Mouse (Mus musculus): ENCODE measurements around the gene Atp8a1.

Atp8a1 gene

DNA sequence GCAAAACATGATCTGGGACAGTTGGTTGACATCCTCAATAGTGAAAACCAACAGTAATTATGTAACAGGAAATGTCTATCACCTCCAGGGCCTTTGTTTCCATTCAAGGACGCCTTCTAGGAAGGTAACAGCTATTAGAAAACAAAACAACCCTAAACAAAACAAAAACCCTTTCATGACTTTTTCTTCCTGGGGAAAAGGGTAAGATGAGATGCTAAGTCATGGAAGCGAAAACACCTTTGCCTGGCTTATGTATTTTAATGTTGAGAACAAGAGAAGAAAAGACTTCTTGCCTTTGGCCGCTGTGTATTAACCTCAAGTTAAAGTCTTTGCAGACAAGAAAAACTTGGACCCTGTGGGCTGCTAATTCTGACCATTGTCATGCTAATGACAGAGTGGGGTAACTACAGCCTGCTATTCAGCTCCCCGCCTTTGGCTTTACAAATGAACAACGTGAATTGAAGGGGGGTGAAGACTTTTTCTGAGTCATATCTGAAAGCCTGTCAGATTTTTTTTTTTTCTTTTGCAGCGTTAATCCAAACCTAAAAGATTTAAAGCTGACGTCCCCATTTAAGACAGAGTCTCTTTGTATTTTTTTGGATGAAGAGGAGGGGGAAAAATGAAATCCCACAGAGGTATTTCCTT lies 214.0 kb downstream of the Atp8a1 start:
- DNase-seq (ENCODE audit: low read depth, low spot score) = no peak

DNA sequence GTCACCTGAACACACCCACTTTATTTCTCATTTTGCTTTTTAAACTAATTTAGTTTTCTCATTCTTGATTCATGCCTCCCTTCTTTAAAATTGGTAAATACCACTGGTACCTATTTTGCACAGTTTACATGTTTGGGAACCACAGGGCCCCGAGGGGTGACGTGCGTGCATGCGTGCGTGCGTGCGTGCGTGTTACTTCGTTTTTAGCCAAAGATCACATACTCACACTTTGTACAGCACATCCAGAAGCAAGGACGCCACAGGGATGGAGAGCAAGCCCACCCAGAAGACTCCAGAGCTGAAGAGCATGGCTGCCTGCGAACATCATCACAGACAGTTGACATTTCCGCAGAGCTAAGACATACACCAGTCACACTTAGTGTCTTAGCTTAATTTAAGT lies 216.0 kb downstream of the Atp8a1 start:
- DNase-seq (ENCODE audit: low read depth, low spot score) = no peak

DNA sequence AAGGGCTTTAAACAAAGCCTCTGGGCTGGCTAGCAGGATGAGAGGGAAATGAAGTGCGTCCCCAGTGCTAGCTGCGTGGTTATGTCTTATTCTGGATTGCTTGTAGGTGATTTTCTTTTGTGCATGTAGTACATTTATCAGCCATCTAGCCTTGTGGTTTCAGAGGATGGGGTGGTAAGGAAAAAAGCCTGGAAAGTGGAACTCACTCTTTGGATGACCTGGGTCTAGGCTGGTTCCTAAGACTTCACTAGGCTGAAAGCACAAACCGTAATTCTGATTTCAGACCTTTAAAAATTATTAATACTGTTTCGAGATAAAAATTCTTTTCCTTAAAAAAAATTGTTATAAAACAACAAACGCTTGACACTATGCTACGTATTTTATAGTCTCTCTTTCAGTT lies 217.4 kb downstream of the Atp8a1 start:
- no peak for DNase-seq (ENCODE audit: low read depth, low spot score)

DNA sequence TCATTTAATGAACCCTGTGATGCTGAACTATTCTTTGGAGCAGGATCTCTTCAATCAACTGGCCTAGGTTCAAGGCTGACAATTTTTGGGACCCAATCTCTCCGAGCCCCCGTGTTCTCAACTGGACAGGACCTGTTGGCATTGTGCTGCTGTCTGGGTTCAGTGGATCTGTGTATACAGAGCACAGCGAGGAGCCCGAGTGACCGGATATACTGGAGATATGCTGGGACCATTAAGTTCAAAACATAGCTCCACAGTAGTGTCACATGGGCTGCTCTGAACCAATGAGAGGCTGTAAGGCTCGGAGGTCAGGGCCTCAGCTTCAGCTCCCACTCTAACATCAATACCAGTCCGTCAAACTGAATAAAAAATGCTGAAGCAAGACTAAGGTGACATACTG lies 217.8 kb downstream of the Atp8a1 start:
- DNase-seq (ENCODE audit: low read depth, low spot score) = no peak

DNA sequence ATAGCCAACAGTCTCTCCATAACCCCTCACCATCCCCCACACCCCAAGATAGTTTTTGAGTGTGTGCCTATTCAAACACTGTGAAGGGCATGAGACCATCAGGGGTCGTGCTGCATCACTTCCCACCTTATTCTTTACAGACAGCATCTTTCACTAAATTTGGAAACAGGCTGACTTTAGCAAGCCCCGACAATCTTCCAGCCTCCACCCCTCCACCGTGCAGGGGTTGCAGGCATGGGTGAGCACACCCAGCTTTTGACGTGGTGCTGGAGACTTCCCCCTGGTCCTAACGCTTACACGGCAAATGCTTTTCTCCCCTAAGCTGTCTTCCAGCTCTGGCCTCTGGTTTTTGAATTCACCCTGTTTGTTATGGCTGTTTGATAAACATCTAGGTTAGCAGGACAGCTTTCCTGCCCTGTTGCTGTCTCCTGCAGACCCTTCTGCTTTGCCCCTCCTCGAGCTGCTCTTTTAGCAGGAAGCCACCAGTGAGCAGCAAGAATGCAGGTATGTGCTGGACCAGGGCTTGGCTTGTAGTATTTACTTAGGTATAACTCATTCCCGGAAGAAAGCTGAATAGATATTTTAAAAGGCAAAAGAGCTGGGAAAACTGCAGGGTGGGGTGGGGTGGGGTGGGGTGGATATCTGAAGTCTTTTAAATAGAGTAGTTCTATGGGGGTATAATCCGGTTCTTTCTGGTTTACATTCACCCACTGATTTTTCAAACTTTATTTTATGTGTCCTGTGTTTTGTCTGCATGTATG lies 218.9 kb downstream of the Atp8a1 start:
- DNase-seq (ENCODE audit: low read depth, low spot score) = no peak

DNA sequence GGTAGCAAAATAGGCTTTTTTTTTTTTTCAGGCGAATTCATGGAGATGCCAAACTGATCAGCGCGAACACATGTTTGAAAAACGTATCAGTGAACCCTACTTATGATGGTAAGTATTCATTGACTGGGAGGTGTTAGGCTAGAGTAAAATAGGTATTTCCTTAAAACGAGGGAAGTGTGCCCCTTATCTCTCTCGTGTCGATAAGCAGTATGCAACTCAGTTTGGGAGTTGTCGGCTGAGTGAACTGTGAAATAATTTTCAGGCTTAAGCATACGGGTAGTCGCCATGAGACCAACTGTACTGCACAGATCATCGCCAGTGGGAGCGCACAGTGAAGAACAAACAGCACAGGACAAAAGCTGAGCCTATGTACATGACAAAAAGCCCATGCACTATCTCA lies 226.0 kb downstream of the Atp8a1 start:
- DNase-seq (ENCODE audit: low read depth, low spot score) = no peak

DNA sequence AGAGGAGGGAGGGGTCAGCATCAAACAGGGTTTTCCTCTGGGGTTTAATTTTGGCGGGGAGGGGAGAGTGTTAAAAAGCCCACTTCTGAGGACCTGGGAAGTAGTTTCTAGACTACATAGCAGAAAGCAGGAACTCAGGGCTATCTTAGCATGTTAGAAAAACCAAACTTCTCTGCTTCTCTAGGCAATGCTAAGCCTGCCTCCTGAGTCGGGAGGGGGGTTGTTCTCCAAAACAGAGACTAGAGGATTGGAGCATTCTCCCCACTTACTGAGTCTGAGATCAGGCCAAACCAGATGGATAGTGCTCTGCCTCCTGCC lies 237.8 kb downstream of the Atp8a1 start:
- DNase-seq (ENCODE audit: low read depth, low spot score) = no peak

DNA sequence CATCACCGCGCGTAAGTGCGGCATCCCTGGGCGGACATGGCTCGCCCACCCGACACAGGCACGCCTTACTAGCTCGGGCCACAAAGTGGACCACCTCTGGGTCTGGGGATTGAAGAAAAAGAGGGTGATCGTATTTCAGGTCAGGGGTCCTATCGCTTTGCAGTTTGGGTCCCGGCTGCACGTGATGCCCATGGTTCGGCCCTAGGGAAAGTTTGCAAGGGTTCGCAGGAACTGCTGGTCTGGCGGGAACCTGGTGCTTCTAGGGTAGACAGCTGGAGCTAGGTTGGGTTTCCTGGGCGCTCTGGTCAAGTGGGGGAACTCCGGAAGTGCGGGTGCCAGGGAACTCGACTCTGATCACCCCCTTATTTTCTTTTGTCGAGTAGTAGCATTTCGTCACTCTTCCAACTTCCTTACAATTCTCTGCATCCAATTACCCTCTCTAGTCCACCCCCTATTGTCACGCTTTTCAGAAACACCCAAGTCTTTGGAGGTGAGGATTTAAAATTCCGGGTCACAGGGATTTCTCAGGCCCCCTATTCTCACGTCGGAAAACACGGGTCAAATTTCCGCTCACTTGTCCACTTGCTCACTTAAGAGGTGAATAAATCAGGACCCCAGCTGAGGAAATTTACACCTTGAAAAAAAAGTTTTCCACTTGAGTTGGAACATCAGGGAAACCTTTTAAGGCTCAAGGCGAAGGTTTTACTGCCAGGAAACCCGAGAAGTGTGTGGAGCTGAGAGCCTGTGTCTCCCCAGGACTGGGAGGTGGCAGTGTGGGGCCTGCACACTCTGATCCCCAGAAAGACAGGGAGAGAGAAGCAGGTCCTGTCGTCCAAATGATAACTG lies 238.3 kb downstream of the Atp8a1 start:
- DNase-seq (ENCODE audit: low read depth, low spot score) = no peak

DNA sequence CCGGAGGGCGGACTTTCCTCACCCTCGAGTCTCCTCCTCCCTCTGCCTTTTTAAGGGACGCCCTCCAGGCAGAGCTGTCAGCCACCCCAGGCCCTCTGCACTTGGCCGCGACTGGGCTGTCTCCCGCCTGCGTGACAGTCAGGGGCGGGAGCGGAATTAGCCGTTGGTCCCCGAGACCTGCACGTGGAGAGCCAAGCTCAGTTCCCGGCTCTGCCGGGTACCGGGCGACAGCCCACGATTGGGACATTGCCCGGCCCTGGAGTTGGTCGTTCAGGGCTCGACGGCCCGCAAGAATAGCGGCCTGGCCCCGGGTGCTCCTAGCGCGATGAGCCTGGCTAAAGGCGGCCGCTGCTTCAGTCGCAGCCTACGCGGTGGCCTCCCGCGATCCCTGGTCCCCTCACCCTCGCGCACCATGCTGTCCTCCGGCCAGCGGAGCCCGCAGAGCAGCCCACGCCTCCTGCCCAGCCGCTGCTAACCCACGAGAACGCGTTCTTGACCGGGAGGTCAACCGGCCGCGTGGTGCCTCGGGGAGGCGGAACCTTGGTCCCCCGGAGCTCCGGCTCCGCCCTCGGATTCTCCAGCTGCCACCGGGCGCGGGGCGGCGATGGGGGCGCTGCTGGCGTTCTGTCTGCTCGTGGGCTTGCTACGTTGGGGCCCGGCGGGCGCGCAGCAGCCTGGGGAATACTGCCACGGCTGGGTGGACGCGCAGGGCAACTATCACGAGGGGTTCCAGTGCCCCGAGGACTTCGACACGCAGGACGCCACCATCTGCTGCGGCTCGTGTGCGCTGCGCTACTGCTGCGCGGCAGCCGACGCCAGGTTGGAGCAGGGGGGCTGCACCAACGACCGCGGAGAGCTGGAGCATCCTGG lies 239.2 kb downstream of the Atp8a1 start, which contains the start of gene Shisa3:
Gene Shisa3 (plus strand): TSS at position 79 of the 870 bp plus-strand sequence.
- no peak for DNase-seq (ENCODE audit: low read depth, low spot score)

DNA sequence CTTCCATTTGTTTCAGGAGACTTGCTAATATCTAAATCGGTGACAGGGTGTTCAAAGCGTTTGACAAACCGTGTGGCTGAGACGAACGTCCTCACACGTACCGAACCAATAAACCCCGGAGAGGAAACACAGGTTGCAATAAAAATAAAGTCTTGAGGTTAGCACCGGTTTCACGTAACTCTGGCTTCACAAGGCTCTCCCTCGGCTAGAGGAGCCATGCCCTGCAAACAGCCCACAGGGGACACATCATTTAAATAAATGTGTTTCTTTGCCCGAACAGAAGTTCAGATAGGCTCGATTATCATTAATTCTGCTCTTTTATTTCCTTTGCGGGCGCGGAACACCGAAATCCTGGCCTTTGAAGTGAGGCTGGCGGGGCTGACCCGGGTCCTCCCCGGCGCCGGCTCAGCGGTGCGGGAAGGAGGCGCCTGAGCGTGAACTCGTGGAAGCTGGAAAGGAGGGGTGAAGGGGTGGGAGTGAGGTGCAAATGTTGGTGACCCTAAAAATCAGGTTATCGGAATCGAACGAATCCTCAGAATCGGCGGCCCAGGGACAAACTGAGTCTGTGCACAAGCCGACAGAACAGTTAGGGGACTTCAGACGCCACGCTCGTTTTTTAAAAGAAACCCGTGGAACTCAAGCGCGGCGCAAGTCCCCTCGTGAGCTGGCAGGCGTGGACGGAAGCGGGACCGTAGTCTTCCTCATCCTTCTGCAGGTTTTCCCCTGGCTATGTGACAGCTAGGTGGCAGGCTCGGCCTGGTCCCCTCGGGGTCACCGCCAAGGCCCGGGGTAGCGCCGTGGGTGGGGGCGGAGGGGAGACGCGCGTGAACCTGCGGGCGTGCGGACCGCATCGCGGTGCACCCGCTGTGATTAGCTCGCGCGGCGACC lies 240.1 kb downstream of the Atp8a1 start:
- DNase-seq (ENCODE audit: low read depth, low spot score) = no peak

DNA sequence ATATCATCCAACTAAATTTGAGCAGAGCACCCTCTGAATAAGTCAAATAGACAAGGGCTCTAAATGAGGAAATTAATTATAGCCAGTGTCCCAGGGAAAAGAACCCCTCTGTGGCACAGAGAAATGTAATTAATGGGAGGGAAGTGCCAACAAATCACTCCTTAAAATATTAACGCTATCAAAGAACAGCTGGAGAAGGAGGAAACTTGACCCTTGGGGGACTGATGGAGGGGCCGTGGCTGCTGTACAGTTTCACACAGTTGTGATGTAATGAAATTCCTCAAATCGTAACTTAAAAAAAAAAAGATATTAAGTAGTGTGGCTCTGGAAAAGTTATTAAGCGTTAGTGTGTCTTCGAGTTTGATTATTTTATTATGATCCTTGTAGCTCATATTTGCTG lies 241.3 kb downstream of the Atp8a1 start:
- DNase-seq (ENCODE audit: low read depth, low spot score) = no peak

DNA sequence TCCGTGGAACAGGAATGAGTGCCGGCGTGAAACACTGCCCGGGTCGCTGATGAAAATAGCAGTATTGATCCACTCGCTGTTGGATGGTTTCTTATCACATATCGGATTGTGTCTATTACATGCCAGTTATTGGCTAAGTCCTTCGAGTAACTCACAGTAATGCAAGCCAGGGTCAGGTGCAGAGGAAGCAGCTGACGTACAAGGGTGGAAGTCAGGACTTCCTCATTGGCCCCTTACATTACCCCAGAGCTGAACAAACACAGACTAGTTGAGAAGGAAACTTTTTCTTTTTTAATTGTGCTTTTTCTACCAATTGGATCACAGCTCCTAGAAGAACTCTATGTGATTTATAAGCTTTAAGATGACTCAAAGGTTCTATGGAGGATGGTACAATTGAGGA lies 247.3 kb downstream of the Atp8a1 start:
- no peak for DNase-seq (ENCODE audit: low read depth, low spot score)

DNA sequence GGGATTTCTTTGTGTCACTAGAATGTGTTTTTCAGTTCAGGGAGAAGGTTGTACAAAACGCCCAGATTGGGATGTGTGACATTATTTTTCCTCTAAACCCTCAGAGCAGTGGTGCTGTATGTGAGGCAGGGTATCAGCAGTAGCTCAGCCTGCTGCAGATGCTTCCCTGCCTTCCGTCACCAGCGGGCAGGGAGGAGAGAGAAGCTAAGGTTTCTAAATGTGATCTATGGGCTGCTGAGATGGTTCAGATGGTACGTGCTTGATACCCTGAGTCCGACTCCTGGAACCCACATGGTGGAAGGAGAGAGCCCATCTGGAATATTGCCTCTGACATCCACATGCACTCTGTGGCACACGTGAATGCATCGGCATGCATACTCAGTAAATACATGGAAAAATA lies 251.6 kb downstream of the Atp8a1 start:
- no peak for DNase-seq (ENCODE audit: low read depth, low spot score)

DNA sequence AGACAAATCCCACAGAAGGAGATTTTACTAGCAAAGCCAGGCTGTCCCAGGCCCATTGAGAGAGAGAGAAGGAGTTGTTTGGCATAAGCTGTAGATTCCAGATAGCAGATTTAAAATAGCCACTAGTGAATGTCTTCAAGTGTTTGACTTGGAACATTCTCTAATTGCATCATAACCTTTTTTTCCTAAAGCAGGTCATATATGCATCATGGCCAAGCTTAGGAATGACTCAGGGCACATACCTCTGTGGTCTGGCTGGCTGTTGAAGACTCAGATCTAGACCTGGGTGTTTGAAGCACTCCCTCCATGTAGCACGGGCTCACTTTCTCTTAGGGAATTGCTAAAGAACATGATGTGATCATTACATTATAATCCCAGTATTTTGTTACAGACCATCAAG lies 252.2 kb downstream of the Atp8a1 start:
- no peak for DNase-seq (ENCODE audit: low read depth, low spot score)

DNA sequence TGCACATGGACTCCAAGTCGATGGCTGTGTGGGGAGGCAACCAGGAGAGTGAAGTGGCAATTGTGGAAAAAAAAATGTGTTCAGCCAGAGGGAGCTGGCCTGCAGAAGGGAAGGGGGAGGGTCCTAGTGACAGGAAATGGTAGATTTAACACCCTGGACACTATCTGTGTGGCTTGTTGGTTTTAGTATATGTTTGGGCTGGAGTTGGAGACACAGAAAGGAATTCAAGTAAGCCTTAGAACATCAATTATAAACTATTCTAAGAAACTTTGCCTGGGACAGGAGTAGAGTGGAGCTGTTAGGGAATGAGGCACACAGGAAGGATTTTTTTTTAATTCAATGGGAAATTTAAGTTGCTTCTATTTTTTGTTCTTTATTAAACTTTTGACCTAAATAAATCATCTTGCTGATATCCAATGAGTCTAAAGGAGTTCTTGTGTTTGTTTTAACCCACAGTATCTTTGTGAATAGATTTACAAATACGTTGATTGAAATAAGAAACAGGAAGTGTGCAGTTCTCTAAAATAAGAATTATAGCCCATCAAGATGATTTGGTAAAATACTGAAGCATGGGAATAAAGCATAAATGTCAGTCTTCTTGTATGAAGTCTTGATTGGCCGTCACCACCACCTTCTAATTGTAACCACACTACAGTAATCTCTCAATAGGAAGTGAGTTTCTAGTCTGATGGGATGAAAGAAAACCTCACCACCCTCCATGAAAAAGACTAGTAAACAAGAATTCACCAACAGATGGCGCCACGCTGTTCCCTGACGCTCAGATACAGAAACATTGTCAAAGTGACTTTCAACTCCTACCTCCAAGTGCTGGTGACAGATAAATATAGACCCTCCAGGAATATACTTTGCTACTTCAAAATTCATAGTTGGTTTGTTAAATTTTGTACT lies 267.3 kb downstream of the Atp8a1 start:
- no peak for DNase-seq (ENCODE audit: low read depth, low spot score)

DNA sequence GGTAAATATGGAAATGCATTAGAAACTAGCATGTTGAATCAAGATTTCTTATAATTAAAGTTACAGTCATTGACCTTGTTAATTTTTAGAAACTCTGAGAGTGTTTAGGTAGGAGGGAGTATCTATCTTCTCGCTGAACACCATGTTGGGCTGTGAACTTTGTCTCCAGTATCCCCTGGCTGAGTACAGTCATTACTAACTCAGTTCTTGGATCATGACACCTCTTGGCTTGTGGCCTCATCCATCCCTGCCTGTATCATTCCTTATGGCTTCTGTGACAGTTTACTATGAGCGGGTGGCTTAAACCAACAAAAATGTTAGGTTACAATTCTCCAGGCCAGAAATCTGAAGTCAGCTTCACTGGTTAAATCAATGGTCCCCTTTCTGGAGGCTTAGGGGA lies 271.5 kb downstream of the Atp8a1 start:
- DNase-seq (ENCODE audit: low read depth, low spot score) = no peak

DNA sequence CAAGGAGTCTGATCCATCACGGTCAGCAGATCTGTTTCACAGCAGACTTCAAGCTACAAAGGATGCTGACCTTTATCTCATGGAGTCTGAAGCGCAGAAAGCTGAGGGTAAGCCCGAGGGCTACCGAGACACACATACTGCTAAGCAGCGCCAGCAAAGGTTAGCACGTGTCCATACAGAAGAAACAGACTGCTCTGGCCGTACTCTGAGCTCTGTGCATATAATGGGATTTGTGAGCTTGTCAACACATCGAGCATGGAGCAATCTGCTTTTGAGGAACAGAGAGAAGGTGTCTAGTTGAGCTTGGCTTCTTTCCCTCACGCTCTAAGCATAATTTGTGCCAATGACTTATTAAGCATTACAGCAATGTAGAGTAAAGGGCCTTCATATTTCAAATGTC lies 273.2 kb downstream of the Atp8a1 start:
- no peak for DNase-seq (ENCODE audit: low read depth, low spot score)

DNA sequence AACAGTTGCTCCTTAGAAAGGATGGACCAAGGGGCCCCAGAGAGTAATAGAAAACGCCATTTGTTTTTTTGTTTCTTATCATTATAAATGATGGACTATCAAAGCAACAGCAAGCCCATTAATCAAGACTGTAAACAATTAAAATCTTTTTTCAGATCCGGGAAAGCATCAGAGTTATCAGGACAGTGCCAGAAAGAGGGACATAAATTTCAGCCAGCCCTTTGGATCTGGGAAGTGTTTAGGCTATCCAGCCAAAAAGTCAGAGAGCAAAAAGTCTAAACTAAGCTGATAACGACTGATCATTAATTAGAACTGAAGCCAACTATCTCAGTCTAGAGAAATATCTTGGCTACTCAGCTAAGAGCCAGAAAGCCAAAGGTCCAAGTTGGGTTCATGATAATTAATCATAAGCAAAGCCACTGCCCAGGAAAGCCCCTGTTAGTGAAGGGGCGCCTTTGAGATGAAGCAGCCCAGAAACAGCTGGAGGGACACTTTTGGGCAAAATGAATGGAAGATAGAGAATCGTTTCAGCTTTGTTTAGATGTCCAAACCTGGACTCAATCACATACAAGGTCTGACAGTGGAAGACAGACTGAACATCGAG lies 274.6 kb downstream of the Atp8a1 start:
- no peak for DNase-seq (ENCODE audit: low read depth, low spot score)

All from c-Kit-negative CD71-positive TER-119-positive erythroid progenitor cells, embryonic 14.5 days (primary cell).